Mouse (Mus musculus) megakaryocyte progenitor cell, adult 5-6 weeks (primary cell): ENCODE measurements at regions not wholly inside any gene's neighbourhood (a gene's known extent, or its start where the extent isn't known, plus 50 kb on each side); places are given as distances from the start of the nearest gene placed in this dataset.

Experiments used
- ATAC-seq: replicated peaks from 2 replicates; pipeline ENCODE4 v1.8.0; 2016; ENCODE audit warnings: mild to moderate bottlenecking, moderate TSS enrichment, inconsistent platforms; ENCODE audit not compliant: poor library complexity

DNA sequence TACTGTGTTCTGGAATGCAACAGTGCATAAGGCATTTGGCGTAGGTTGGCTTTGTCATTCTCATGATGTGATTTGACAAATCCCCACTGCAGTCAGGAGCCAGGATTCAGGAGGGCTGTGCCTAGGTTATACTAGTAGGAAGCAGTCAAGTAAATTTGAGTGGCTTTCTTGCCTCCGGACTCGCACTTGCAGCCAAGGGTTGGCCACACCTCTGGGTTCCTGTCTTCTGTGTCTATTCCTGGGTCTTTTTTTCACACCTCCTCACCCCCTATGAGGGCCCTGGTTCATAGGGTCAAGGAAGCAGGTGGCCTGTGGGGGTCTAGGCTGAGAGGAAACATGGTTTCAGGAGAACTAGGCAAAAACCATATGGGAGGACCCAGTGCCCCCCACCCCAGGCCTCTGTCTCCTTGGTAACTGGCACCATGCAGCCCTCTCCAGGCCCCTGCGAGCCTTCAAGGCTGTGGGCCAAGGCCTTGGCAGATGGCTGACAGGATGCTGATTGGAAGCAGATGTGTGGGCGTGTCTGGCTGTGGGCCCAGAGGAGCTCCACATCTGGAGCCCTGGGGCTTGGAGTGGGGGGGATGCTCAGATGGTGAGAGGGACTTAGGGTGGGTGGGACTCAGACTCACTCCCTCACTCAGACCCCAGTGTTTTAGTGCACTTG, 195.7 kb downstream of the Rgs3 start:
- peak; percentile 46 for ATAC-seq

- ATAC-seq = peak; percentile 47
Measured at GRCm38 (mm10) chr4:62756721-62757206, 197.1 kb downstream of the Rgs3 start.

GRCm38 (mm10) chr4:62760748-62761604, 201.3 kb downstream of the Rgs3 start:
- ATAC-seq = no peak

GRCm38 (mm10) chr4:62761672-62762071, 202.0 kb downstream of the Rgs3 start:
- peak; percentile 71 for ATAC-seq

GRCm38 (mm10) chr4:62763990-62764389, 201.4 kb upstream of the Zfp618 start:
- ATAC-seq = peak; percentile 94

GRCm38 (mm10) chr4:62769469-62770234, 195.7 kb upstream of the Zfp618 start:
- no peak for ATAC-seq

DNA sequence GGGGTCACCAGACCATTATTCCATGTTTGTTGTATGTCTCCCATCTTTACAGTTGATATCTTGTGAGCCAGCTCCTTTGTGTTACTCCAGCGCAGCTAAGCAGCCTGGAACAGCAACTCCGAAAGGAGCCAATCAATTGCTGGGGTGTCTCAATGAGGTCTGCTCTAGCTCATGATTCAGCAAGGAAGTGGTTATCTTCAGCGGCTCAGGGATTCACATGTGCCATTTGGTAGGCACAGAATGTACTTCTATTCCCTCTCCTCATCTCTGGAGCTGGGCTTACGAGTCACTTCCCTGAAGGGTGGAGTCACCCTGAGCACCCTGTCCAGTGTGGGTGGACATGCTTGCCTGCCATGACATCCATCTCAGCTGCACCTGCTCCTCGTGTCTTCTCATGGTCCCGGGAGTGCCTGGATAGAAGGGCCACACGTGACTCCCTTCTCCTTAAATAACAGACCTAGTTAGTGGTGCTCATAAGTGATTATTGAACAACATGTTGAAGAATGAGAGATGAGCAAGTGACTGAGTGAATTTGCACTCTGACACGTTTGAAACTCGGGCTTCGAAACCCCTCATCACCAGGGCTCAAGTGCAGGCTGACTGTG, 190.3 kb upstream of the Zfp618 start:
- ATAC-seq = peak; percentile 68

- ATAC-seq = no peak
Measured at GRCm38 (mm10) chr4:62776881-62777280, 188.5 kb upstream of the Zfp618 start.

DNA sequence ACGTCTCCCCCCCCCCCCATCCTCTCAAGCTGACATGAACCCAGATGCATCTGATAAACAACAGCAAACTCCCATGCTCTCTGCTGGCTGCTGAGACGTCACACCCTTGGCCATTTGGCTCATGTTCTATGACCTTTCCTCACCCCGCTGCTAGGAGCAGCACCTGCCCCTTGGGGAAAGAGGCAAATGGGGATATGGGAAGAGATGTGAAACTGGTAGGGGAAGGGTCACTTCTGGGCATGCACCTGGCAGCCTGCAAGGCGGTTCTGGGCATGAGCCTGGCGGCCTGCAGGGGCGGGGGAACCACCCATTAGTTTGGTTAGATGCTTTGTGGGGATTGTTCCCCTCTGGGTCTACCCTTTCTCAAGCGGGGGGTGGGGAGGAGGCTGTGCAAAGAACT, 187.9 kb upstream of the Zfp618 start:
- no peak for ATAC-seq

- no peak for ATAC-seq
Measured at GRCm38 (mm10) chr4:62778621-62779020, 186.8 kb upstream of the Zfp618 start.

DNA sequence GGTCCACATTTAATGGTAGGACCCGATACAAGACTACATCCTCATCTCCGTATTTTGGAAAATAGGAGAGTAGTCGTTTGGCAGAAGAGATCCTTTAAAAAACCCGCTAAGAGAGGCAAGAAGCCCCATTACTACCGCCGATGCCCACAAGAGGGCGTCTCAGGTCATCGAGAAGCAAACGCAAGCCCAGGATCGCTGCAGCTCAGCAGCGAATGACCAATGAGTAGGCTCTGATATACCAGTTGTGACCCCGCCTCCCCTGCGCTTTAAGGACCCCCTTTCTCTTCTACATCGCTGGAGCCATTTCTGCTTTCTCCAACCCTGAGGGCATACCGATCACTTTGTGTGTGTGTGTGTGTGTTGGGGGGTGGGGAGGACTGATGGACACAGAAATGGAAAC, 185.0 kb upstream of the Zfp618 start:
- peak; percentile 93 for ATAC-seq

GRCm38 (mm10) chr4:62780837-62781236, 184.5 kb upstream of the Zfp618 start:
- no peak for ATAC-seq

DNA sequence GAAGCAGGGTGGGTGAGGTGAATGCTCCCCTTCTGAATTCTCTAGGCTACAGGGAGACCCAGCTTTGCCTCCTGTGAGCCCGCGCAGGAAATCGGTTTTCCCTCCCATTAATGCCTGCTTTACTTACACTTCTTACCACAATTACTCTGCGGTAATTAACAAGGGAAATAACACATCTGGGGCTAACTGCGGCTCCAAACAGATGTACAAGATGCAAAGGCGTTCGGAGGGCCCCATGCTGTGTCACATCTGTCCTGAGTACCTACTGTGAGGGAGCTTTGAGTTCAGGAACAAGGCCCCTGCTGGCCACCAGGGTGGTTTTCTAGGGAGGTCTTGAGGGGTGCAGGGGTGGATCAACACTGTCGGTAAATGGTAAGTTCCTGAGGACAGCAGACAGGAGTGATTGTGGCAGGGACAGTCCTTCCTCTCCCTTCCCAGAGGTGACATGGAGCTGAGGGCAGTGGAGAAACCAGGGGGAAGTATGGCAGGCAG, 184.0 kb upstream of the Zfp618 start:
- no peak for ATAC-seq

DNA sequence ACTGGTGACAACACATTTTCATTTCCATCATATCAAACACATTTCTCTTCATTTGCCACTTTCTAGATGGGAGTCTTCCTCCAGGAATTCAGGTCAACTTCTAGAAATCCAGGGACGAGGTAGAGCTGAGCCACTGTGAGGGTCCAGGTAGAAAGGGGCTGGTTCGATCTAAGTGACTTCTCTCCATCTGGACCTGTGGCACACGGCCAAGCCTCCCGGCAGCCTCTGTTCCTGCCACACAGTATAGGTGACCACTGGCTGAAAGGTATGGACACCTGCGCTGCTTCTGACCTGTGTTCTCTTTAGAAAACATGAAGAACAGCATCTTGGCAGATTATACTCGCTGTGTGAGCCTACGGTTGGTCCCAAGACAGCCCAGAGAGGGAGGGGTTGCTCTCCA, 179.7 kb upstream of the Zfp618 start:
- no peak for ATAC-seq

DNA sequence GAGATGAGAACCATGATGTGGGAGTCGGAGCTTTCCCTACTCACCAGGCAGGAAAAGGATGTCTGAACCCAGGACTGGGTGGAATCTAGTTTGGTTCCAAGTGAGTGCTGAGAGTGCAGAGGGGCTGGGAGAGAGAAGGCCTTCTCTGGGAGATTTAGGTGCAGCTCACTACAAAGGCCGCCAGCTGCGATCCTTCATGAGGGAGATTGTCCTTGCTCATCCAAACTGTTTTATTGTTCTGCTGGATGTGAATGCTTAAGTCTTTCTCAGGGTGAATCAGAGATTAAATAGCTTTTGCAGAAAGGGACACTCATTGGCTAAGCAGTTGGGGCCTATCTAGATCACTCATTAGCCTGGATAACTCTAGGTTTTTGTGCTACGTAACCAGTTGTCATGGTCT, 175.7 kb upstream of the Zfp618 start:
- no peak for ATAC-seq

- peak; percentile 57 for ATAC-seq
Measured at GRCm38 (mm10) chr4:62793582-62793981, 171.8 kb upstream of the Zfp618 start.

- no peak for ATAC-seq
Measured at GRCm38 (mm10) chr4:62795538-62795937, 169.8 kb upstream of the Zfp618 start.

DNA sequence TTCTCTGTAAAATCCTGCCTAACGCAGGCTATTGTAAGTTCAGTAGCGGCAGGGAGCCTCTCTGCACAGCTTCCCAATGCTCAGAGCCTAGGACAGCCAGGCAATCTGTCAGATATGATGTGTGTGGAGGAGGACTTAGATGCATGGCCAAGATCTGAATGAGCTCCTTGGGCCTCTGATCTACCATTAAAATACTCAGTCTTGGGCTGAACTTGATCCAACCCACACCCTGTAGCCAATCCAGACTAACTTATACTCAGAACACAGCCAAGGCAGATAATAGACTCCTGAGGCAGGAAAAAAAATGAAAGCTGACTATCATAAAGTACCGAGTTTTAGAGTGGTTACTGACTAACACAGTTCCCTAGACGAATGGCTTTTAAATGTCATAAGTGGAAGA, 165.4 kb upstream of the Zfp618 start:
- no peak for ATAC-seq

GRCm38 (mm10) chr4:62805841-62806240, 159.5 kb upstream of the Zfp618 start:
- peak; percentile 36 for ATAC-seq

GRCm38 (mm10) chr4:62806786-62807185, 158.6 kb upstream of the Zfp618 start:
- peak; percentile 97 for ATAC-seq
